26 mouse cellular contexts compared by ENCODE assay signal in the genomic region with DNA sequence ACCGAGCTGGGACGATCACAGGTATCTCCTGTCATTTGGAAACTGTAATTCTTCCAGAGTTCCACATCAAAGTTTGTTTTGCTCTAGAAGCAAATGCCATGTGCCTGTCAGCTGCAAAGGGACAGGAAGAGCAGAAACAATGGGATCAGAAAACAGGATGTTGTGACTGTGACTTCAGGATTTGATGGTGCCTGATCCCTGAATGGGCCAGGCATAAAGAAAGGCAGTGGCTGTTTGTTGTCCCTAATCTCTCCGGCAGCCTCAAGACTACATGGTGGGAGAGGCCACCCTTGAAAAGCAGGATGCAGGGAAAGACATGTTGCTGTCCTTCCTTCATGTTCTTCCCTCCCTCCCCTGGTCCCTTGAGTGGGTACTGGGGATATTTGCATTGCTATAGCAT. TPM values are rescaled to one million over a fixed set of nuclear protein-coding genes. Genes with fewer than 3 reads are reported as not detected.
DNase-seq lines count a peak whose midpoint lies in the region; ATAC-seq and TF ChIP-seq lines count a peak whose summit lies in the region.
"Had no signal": no experiment of that assay in that cellular context is flagged by ENCODE, and none has a peak within 500 bp of the region (broad histone marks: within the 10 kb centered on the region; RNA-seq: fewer than 3 reads in every experiment).

No protein-coding gene starts in this region.

- H3K4me1 ChIP-seq in heart, embryonic 12.5 days (replicated peaks), result no peaks in the 10 kb centered on the region
- no peaks in the 10 kb centered on the region for H3K4me1 ChIP-seq in lung, postnatal 0 days (ENCODE audit: insufficient read depth, low read depth, low read length)
- H3K4me1 ChIP-seq: embryonic facial prominence, embryonic 10.5 days; embryonic facial prominence, embryonic 15.5 days; forebrain, embryonic 12.5 days; hindbrain, embryonic 12.5 days; intestine, embryonic 15.5 days; limb, embryonic 12.5 days; liver, embryonic 15.5 days; midbrain, embryonic 15.5 days; stomach, embryonic 15.5 days had no signal

- H3K27me3 ChIP-seq in heart, embryonic 12.5 days (replicated peaks), result no peaks in the 10 kb centered on the region
- no peaks in the 10 kb centered on the region for H3K27me3 ChIP-seq in lung, postnatal 0 days (replicated peaks; ENCODE audit: insufficient read depth, low read length)
- H3K27me3 ChIP-seq: embryonic facial prominence, embryonic 15.5 days; forebrain, embryonic 12.5 days; hindbrain, embryonic 12.5 days; intestine, embryonic 15.5 days; limb, embryonic 12.5 days; liver, embryonic 15.5 days; midbrain, embryonic 15.5 days; stomach, embryonic 15.5 days had no signal

- WGBS in heart, embryonic 12.5 days, result 49% methylated on average over 3 of the region's 3 CpGs
- WGBS in lung, postnatal 0 days, result 51% methylated on average over 3 of the region's 3 CpGs

- peak; percentile 31; the same call in 1 of the 2 replicates for TF ChIP-seq EP300 in lung, postnatal 0 days (IDR thresholded peaks at IDR 0.05)

- no peak overlapping the region for H3K4me2 ChIP-seq in heart, embryonic 12.5 days
- no peak overlapping the region for H3K4me2 ChIP-seq in lung, postnatal 0 days (replicated peaks; ENCODE audit: low read depth, low read length)
- H3K4me2 ChIP-seq: embryonic facial prominence, embryonic 15.5 days; forebrain, embryonic 12.5 days; hindbrain, embryonic 12.5 days; intestine, embryonic 15.5 days; limb, embryonic 12.5 days; liver, embryonic 15.5 days; midbrain, embryonic 15.5 days; stomach, embryonic 15.5 days had no signal

- no peaks in the 10 kb centered on the region for H3K36me3 ChIP-seq in heart, embryonic 12.5 days
- no peaks in the 10 kb centered on the region for H3K36me3 ChIP-seq in lung, postnatal 0 days (ENCODE audit: insufficient read depth, low read length)
- H3K36me3 ChIP-seq: embryonic facial prominence, embryonic 10.5 days; embryonic facial prominence, embryonic 15.5 days; forebrain, embryonic 12.5 days; hindbrain, embryonic 12.5 days; intestine, embryonic 15.5 days; limb, embryonic 12.5 days; liver, embryonic 15.5 days; midbrain, embryonic 15.5 days; stomach, embryonic 15.5 days had no signal

- DNase-seq in heart, adult 8-10 months (ENCODE audit: low spot score), result peak; percentile 31
- DNase-seq in kidney, adult 9 months, result peak; percentile 9
- no peak for DNase-seq in kidney, postnatal 10 days
- DNase-seq in lung, postnatal 0 days (ENCODE audit: low spot score), result peak; percentile 23
- no peak for DNase-seq in lung, postnatal 4 days
- DNase-seq in lung, postnatal 25 days (ENCODE audit: low spot score), result peak; percentile 5
- DNase-seq in adrenal gland, adult 18-20 months (ENCODE audit: low spot score in 2 of 2), result no peak
- DNase-seq: adrenal gland, adult 2 months; adrenal gland, postnatal 36 days; cerebellum, adult 2 months; cerebellum, postnatal 14 days; forebrain, postnatal 0 days; gastrocnemius, postnatal 14 days; right cerebral cortex, postnatal 25 days had no signal

- H3K9ac ChIP-seq in heart, embryonic 12.5 days, result no peak overlapping the region
- H3K9ac ChIP-seq in lung, postnatal 0 days (replicated peaks; ENCODE audit: low read depth), result no peak overlapping the region
- H3K9ac ChIP-seq: embryonic facial prominence, embryonic 15.5 days; forebrain, embryonic 12.5 days; forebrain, postnatal 0 days; hindbrain, embryonic 12.5 days; intestine, embryonic 15.5 days; limb, embryonic 12.5 days; liver, embryonic 15.5 days; midbrain, embryonic 15.5 days; stomach, embryonic 15.5 days had no signal

- no peaks in the 10 kb centered on the region for H3K9me3 ChIP-seq in heart, embryonic 12.5 days (replicated peaks)
- no peaks in the 10 kb centered on the region for H3K9me3 ChIP-seq in lung, postnatal 0 days (ENCODE audit: low read length)
- H3K9me3 ChIP-seq: embryonic facial prominence, embryonic 10.5 days; embryonic facial prominence, embryonic 15.5 days; forebrain, embryonic 12.5 days; hindbrain, embryonic 12.5 days; intestine, embryonic 15.5 days; limb, embryonic 12.5 days; liver, embryonic 15.5 days; midbrain, embryonic 15.5 days; stomach, embryonic 15.5 days had no signal

- ATAC-seq in heart, embryonic 12.5 days (ENCODE audit: insufficient number of reproducible peaks, low FRiP score), result no peak
- ATAC-seq in lung, postnatal 0 days, result peak; percentile 56
- ATAC-seq: CD4-positive, CD25-positive, alpha-beta regulatory T cell, adult 4 months; forebrain, postnatal 0 days; hindbrain, postnatal 0 days; intestine, embryonic 15.5 days; midbrain, embryonic 15.5 days had no signal

- H3K4me3 ChIP-seq in heart, embryonic 12.5 days, result no peak overlapping the region
- H3K4me3 ChIP-seq in lung, postnatal 0 days (ENCODE audit: low read depth, low read length), result no peak overlapping the region
- H3K4me3 ChIP-seq: embryonic facial prominence, embryonic 10.5 days; embryonic facial prominence, embryonic 15.5 days; forebrain, embryonic 12.5 days; hindbrain, embryonic 12.5 days; intestine, embryonic 15.5 days; limb, embryonic 12.5 days; liver, embryonic 15.5 days; midbrain, embryonic 15.5 days; stomach, embryonic 15.5 days had no signal

- TF ChIP-seq CTCF in lung, postnatal 0 days (IDR thresholded peaks at IDR 0.05), result no peak

- H3K27ac ChIP-seq in heart, embryonic 12.5 days (ENCODE audit: poor library complexity, severe bottlenecking), result no peak overlapping the region
- H3K27ac ChIP-seq in lung, postnatal 0 days (ENCODE audit: low read length), result no peak overlapping the region
- H3K27ac ChIP-seq: embryonic facial prominence, embryonic 10.5 days; embryonic facial prominence, embryonic 15.5 days; forebrain, embryonic 12.5 days; hindbrain, embryonic 12.5 days; hindbrain, postnatal 0 days; intestine, embryonic 15.5 days; limb, embryonic 12.5 days; liver, embryonic 15.5 days; midbrain, embryonic 15.5 days; stomach, embryonic 15.5 days had no signal

RNA-seq across cellular contexts. Expression of gene Magi3, which starts 33.6 kb away (rescaled TPM):
- 10 to 100 TPM; 27.8 to 41.0 (median 34.9) TPM for total RNA-seq in heart, adult 8-10 months (2022)
- polyA plus RNA-seq in heart, embryonic 12.5 days (2016; fragmentation: Nextera tagmentation; extraction: Ambion mirVana), result 9.1 and 10.3 TPM in 2 replicates
- 7.0 and 11.3 TPM in 2 replicates for polyA plus RNA-seq in lung, postnatal 0 days (2015; fragmentation: Nextera tagmentation; extraction: Ambion mirVana)
- 10 to 100 TPM; 18.4 to 18.8 TPM for total RNA-seq in adrenal gland, adult 18-20 months (2021)

Comparison
In these comparisons a context has a peak if more than half of its experiments do, and no peak if none do; other contexts are left out.
1. DNase-seq: peak in heart, adult 8-10 months (single experiment), kidney, adult 9 months (single experiment), lung, postnatal 0 days (single experiment) and lung, postnatal 25 days (single experiment); none in kidney, postnatal 10 days (single experiment), lung, postnatal 4 days (0 of 2) and adrenal gland, adult 18-20 months (0 of 2).